Mouse (Mus musculus) urinary bladder, adult 2 months (tissue): ENCODE results near the gene Kctd21. TPM values are rescaled to one million over a fixed set of nuclear protein-coding genes. Genes with fewer than 3 reads are reported as not detected.

Experiments used
- DNase-seq: peaks from one replicate; pipeline ENCODE4 v3.0.0; 2022; ENCODE audit warnings: low spot score
- polyA plus RNA-seq: library from polyadenylated mRNA; depleted of rRNA; stranded (reverse); fragments of >200 nt; gene quantifications from 2 replicates; pipeline ENCODE4 v1.2.3, GENCODE M21; 2012; rRNA removed

The Kctd21 gene
- 9.2 TPM in 2 replicates for polyA plus RNA-seq

- DNase-seq: peak; percentile 89
These were observed at the start of gene Kctd21, which contains the start of gene Usp35 for GRCm38 (mm10) chr7:97331726-97332666. Gene Kctd21, plus strand, starts transcription at chr7:97332327. Gene Usp35, minus strand, starts transcription at chr7:97332020.

GRCm38 (mm10) chr7:97296986-97297385 is 35.1 kb upstream of the Kctd21 start:
- DNase-seq: no peak

GRCm38 (mm10) chr7:97297466-97297865 is 34.7 kb upstream of the Kctd21 start:
- DNase-seq: peak; percentile 17

DNA sequence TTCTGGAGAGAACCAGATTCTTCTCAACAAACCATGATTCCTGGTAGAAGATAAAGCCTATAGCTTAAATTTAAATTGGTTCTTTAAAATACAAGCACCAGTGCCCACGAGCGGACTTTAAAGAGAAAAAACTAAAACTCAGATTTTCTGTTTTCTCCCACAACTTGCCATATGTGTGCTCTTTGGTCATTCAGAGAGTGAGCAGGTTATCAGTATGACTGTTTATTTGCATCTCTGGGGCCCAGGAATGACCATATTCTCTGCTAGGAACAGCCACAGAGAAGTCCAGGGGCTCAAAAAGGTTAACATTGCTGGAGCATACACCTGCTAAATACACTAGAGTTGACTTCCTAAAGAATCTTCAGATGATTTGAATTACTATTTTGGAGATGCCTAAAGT is 33.8 kb upstream of the Kctd21 start:
- DNase-seq: no peak

DNA sequence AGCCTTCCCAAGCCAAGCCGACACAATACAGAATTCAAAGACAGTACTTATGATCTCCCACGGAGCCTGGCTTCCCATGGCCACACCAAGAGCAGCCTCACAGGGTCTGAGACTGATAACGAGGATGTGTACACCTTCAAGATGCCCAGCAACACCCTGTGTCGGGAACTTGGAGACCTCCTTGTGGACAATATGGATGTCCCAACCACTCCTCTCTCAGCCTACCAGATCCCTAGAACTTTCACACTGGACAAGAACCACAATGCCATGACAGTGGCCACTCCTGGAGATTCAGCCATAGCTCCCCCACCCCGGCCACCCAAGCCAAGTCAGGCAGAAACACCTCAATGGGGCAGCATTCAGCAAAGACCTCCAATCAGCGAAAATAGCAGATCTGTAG is 33.2 kb upstream of the Kctd21 start:
- no peak for DNase-seq

DNA sequence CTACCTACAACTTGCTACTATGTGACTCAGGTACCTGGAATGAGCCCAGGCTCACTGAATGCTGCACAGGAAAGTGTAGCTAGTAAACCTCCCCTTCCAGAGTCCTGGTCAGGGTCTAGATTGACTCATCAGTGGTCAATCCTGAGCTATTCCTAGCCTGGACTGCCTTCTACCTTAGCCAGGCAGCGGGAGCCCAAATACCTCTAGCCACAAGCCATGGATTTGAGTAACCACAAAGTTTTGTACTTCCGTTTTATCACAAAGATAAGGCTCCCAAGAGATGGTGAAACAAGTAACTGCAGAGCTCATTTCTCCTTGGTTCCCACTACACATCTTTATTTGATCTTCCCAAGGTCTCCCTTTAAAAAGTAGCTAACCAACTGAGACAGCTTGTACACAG is 31.2 kb upstream of the Kctd21 start:
- no peak for DNase-seq

GRCm38 (mm10) chr7:97301321-97301720 is 30.8 kb upstream of the Kctd21 start:
- no peak for DNase-seq

DNA sequence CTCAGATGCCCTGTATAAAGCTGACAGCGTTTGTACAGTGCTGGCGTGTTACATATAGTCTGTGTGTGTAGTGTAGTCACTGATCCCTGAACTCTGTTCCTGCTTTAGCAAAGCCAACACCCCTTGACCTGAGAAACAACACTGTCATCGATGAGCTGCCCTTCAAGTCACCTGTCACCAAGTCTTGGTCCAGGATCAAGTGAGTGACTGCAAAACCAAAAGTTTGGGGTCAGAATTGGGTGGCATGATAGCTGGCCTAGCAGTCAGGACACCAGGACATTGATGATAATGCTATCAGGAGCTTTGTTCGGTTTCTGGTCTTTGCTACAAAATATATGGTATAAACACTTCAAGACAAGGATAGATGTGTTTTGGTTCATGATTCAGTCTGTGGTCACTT is 29.9 kb upstream of the Kctd21 start:
- DNase-seq: no peak

DNA sequence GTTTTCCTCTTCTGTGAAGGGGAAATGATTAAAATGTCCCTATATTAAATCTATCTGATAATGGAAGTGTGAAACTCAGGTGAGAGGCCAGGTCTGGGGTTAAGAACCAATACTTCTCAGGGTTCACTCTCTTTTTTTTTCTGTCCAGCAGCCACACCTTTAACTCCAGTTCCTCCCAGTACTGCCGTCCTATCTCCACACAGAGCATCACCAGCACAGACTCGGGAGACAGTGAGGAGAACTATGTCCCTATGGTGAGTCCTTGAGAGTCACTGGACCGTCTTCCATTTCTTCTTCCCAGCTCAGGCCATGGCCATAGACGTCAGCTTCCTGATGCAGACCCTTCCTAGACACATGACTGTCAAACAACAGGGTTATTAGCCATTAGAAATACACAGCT is 29.3 kb upstream of the Kctd21 start:
- DNase-seq: no peak

DNA sequence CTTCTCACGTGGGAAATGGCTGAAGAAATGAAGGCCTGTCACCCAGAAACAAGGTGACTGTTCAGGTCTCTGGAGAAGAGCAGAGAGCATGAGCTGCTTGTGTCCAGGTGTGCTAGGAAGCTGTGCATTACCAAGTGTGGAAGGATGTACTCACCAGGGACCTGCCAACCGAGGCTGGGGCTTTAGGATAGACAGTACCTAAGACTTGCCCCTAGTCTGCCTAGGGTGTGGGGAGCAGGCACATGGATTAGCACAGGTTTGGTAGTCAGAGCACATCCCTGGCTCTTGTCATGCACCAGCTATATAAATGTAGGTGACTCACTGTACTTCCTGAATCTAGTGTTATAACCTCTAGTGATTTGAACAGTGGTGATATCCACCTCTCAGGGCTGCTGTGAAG is 28.5 kb upstream of the Kctd21 start:
- DNase-seq: no peak

GRCm38 (mm10) chr7:97304471-97304870 is 27.7 kb upstream of the Kctd21 start:
- DNase-seq: no peak

- DNase-seq: no peak
These were observed 26.9 kb upstream of the Kctd21 start for GRCm38 (mm10) chr7:97305206-97305605.

DNA sequence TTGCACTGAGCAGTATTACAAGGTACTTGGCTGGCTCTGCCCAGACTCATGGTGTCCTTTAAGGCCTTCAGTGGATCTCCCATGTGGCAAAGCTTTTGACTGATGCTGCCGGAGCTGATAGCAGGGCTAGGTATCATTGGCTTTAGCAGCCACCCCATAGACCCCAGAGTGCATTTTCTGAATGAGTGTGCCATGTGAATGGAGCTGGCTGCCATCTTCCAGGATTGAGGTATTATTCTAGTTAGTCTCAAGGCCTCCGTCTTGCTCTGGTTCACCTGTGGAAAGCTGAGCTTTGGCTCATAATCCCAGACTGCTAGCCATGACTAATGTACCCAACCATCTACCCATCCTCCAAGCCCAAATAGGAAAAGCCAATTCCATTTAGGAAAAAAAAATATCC is 25.3 kb upstream of the Kctd21 start:
- DNase-seq: no peak

- no peak for DNase-seq
These were observed 24.6 kb upstream of the Kctd21 start for GRCm38 (mm10) chr7:97307546-97307945.

GRCm38 (mm10) chr7:97309461-97310340 is 22.4 kb upstream of the Kctd21 start:
- peak; percentile 15 for DNase-seq

GRCm38 (mm10) chr7:97310341-97310635 is 21.8 kb upstream of the Kctd21 start:
- no peak for DNase-seq

DNA sequence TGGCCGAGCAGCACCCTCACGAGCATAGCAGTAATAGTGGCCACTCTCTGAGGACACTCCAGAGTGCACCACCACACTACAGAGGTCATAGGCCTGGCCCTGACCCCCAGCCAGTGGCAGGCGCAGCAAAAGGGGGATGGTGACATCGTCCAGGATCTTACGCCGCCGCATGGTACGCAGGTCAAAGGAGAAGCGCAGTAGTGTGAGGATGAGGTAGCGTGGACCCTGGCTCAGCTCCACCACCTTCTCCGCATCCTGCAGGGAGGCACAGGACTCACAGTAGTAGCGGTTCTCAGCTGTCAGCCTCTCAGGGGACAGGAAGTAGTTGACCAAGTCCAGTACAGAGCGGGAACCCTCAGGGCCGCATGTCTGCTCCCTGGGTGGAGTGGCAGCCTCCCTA is 20.5 kb upstream of the Kctd21 start:
- DNase-seq: peak; percentile 14

DNA sequence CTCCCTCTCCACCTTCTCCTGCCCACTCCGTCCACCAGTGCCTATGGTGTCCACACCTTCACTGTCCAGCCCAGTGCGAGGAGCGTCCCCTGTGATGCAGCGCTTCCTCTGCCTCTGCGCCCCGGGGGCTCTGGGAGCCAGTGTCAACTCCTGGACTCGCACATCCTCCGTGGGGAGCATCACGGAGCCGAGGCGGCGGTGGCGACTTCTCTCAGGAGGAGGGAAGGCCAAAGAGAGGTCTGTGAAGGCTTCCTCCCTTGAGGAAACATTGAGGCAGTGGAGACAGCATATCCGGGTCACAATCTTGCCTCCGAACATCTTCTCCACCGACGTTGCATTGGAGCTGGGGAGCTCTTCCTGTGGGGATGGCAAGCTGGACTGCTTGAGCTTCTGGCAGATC is 19.9 kb upstream of the Kctd21 start:
- DNase-seq: peak; percentile 15

GRCm38 (mm10) chr7:97312856-97313255 is 19.3 kb upstream of the Kctd21 start:
- no peak for DNase-seq

GRCm38 (mm10) chr7:97313364-97313995 is 18.6 kb upstream of the Kctd21 start:
- DNase-seq: peak; percentile 14

GRCm38 (mm10) chr7:97314646-97315045 is 17.5 kb upstream of the Kctd21 start:
- DNase-seq: peak; percentile 18

DNA sequence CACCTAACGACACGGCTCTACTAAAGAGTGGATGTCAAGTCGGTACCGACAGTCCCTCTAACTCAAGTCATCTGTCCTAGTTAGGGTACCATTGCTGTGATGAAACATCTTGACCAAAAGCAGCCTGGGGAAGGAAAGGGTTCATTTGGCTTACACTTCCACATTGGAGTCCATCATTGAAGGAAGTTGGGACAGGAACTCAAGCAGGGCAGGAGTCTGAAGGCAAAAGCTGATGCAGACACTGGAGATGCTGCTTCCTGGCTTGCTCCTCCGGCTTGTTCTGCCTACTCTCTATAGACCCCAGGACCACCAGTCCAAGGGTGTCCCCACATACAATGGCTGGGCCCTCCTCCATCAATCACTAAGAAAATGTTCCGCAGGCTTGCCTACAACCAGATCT is 16.5 kb upstream of the Kctd21 start:
- DNase-seq: no peak
